Mouse (Mus musculus): ENCODE results near the gene Ccdc78.

DNA sequence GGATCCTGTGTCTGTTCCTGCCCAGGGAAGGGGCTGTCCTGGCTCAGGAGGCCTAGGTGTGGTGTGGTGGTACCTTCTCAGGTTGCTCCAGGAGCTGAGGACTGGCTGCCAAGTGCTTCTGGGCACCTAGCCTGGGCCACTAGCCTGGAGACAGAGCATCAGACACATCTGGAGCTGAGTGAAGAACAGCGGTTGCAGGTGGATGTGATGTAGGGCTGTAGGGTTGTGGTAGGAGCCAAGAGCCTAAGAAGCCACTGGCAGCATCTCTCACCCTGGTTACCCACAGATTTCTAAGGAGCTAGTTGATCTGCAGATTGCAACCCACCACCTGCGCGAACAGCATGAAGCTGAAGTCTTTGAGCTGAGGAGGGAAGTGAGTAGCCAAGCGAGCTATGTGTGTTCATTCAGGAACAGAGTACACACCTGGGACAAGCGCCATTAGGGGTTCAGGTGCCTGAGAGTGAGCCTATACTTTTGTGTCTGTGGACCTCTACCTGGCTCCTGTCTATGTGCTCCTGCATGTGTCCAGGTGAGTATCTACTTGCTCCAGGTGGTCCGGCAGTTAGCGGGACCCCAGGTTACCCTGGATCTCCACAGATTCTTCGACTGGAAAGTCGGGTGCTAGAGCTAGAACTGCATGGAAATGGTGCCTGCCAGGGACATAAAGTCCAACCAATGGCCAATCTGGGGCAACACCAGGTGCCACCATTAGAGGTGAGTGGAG is 563 bp downstream of the Ccdc78 start:
- no peak for TF ChIP-seq MAFK (IDR thresholded peaks at IDR 0.05; ENCODE audit: insufficient read depth, low read depth, low read length)
- TF ChIP-seq ZNF384 (IDR thresholded peaks at IDR 0.05; ENCODE audit: low read depth, low read length) = no peak
- no peak for TF ChIP-seq HCFC1 (IDR thresholded peaks at IDR 0.05; ENCODE audit: borderline replicate concordance, insufficient read depth, low read length)

All from ES-E14 (cell line).